Mouse (Mus musculus) c-Kit-negative CD71-positive TER-119-positive erythroid progenitor cells, embryonic 14.5 days (primary cell): Measurements from ENCODE around the gene Cfl2.
"Not testable (repeated sequence)": the region's sequence is repeated elsewhere in the genome, so short reads cannot be mapped to it uniquely, and the experiment has no call there.

Experiments
- DNase-seq: peaks from one replicate; pipeline ENCODE4 v3.0.0-alpha.2; 2013; ENCODE audit warnings: low read depth, low spot score

The Cfl2 gene

DNA sequence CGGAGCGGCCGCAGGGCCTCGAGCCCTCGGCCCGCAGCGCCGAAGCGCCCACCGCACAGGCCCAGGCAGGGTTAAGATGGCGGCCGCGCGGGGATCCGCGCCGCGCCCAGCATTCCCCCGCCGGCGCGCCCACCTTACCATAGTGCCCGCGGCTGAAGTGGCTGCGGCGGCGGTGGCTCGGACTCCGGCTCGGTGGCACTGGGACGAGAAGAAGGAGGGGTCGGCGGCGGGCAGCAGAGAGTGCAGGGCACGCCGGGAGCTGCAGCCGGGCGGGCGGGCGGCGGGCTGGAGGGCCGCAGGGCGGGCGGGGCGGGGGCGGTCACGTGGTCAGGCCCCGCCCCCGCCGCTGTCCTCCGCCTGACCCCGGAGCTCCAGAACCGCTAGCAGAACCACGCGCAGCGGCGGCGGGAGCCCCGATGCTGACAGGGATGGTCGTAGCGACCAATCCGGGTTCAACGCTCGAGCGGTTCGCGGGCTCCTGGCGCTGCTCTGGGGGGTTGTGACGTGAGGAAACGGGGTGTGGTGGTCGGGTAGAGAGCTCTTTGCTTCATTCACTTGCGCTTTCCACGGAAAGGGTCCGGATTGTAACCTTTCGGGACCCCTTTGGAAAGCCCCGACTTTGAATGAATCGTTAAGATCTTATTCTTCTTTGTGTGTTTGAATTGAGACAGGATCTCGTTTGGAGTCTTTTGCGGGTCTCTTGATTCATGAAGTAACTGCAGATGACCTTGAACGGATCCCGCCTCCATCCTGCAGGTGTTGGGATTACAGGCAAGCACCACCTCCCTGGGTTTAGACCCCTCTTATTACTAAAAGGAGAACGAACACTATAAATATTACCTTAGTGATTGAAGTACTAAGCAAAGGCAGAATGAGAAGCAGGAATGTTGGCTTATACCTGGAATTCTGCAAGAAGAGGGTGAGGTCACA, at the start of gene Cfl2:
TSS of gene Cfl2 (minus strand) at position 272 of the 930 bp plus-strand sequence.
- DNase-seq, result peak; percentile 50

DNA sequence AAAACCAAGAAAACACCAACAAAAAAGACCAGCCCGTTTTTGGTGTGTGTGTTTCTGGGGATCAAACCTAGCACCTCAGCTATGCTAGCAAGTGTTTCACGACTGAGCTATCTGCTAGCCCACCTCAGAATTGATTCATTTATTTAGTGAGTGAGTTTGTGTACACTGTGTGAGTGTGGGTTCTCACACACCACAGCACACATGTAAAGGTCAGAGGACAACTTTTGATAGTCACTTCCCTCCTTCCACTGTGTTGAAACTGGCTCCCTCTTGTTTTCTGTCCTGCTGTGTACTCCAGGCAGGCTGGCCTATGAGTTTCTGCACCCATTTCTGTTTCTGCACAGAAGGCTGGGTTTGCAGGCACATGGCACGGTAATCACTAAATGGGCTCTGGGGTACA, 47.7 kb upstream of the Cfl2 start:
- no peak for DNase-seq

GRCm38 (mm10) chr12:54892559-54892958, 29.9 kb upstream of the Cfl2 start:
- DNase-seq, result not testable (repeated sequence)

DNA sequence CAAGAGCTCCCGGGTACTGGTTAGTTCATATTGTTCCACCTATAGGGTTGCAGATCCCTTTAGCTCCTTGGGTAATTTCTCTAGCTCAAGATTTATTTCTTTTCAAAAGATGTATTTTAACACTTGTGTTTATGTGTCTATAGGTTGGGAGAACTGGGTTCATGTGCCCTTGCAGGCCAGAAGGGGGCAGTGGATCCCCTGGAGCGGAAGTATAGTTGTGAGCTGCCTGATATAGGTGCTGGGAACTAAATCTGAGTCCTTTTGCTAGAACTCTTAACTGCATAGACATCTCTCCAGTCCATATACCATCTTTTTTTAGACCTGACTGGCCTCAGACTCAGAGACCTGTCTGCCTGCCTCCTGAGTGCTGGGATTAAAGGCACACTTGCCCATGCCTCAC, 27.7 kb upstream of the Cfl2 start:
- no peak for DNase-seq

- DNase-seq, result no peak
These were observed 25.0 kb upstream of the Cfl2 start for GRCm38 (mm10) chr12:54887580-54888127.

DNA sequence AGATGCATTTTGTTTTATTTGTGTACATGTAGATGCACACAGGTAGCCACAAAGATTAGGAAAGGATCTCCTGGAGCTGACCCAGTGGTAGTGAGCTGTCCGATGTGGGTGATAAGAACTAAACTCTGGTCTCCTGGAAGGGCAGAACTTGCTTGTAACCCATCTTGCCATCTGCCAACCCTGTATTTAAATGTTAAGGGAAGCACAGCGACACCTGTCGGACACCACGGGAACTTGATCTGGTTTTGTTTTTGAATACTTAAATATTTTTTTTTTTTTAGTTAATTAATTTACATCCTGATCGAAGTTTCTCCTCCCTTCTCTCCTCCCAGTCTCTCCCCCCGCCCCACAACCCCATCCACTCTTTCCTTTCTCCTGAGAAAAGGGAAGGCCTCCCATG, 17.0 kb upstream of the Cfl2 start:
- DNase-seq, result peak; percentile 30

DNA sequence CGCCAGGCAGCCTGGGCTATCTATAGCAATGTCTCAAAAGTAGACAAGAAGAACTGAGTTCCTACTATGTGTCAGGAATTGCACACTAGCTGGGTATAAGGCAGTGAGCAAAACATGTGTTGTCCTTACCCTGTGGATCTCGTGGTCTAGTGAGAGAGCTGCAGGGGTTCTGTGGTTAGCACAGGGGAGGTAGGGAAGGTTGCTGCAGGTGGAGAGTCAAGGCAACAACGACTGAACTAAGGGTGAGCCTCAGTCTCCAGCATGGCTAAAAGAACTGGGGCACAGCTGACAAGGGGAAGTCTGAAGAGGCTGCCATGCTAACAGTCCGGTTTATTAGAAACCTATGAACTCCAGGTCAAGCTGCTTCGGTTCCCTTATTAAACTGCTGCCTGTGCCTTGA, 16.5 kb upstream of the Cfl2 start:
- no peak for DNase-seq

DNA sequence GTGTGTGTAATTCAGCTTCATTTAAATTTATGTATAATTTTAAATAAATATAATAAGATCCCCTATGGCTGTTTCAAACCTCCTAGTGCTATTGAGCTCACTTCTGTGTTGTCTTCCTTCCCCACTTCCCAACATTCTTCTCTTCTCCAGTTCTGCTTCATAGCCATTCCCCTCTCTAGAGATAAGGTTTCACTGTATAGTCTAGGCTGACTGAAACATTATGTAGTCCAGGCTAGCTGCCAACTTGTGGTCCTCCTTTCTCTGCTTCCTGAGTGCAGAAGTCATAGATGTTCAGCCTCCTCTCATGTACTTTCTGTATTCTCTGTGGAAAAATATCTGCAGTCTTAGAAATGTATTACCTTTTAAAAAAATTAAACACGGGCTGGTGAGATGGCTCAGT, 15.2 kb upstream of the Cfl2 start:
- DNase-seq, result no peak

DNA sequence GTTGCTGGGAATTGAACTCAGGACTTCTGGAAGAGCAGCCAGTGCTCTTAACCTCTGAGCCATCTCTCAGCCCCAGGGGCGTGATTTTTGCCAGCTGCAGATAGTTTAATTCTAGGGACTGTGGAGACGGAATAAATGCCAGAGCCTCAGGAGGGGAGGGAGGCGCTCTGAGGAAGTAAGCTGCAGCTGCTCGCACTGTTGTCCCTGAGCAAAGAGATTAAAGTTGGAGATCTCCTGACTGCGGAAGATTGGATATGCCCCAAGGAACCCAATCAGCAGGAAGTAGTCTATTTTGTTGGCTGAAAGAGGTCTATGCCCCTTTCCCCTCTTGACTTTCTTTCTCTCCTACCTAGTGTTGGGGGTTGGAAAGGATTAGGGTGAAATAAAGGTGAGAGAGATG, 14.2 kb upstream of the Cfl2 start:
- DNase-seq, result no peak

GRCm38 (mm10) chr12:54874711-54875110, 12.0 kb upstream of the Cfl2 start:
- no peak for DNase-seq

DNA sequence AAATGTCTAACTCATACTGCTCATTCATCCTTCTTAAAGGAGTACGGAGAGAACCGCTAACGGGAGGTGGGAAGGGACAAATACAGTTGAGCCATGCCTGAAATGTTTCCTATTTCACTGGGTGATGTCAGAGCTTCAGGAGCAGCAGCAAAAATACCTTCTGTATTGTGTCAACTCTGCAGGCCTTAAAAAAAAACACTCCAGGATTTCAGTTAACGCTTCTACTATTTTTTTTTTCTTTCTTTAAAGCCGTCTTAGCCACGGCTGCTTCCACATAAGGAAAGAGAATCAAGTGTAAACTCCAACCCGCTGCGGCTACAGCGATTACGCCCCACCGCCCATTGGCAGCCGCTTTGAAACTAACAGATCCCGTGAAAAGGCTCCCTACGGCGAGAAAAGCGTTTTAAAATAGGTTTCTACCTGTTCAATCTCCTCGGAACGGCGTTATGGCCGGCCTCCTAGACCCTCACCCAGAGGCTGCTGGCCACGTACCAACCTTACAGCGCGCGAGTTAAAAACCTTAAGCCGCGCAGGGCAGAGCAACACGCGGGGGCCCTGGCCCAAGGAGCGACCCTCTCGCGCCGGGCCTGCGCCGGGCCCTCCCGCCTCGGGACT, 579 bp downstream of the Cfl2 start:
- peak; percentile 34 for DNase-seq

DNA sequence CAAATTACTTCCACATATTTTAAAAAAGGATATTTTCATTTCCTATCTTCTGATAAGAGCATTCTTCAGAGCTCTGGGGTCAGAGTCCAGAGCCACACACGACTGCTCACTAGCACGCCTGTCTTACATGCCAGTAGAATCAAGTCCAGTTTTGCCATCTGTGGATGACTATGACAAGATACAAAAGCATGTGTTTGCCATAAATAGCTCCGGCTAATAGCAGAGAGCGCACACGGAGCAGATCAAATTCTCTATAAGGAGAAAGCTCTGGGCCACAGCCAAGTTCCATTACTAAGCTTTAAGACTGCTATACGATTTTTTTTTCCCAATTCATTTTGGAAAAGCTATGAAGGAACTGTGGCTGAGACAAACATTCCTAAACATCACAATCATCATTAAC, 3.1 kb downstream of the Cfl2 start:
- DNase-seq, result no peak

- no peak for DNase-seq
These were observed 12.1 kb downstream of the Cfl2 start for GRCm38 (mm10) chr12:54850551-54850950.

- DNase-seq, result no peak
These were observed 18.3 kb downstream of the Cfl2 start for GRCm38 (mm10) chr12:54844415-54844814.

GRCm38 (mm10) chr12:54841576-54841975, 21.1 kb downstream of the Cfl2 start:
- no peak for DNase-seq

GRCm38 (mm10) chr12:54839815-54840214, 22.9 kb downstream of the Cfl2 start:
- DNase-seq, result no peak

GRCm38 (mm10) chr12:54838931-54839330, 23.7 kb downstream of the Cfl2 start:
- DNase-seq, result no peak

- no peak for DNase-seq
These were observed 26.8 kb downstream of the Cfl2 start for GRCm38 (mm10) chr12:54835608-54836570.

GRCm38 (mm10) chr12:54834925-54835447, 27.7 kb downstream of the Cfl2 start:
- DNase-seq, result no peak

- DNase-seq, result no peak
These were observed 28.7 kb downstream of the Cfl2 start for GRCm38 (mm10) chr12:54833856-54834399.

DNA sequence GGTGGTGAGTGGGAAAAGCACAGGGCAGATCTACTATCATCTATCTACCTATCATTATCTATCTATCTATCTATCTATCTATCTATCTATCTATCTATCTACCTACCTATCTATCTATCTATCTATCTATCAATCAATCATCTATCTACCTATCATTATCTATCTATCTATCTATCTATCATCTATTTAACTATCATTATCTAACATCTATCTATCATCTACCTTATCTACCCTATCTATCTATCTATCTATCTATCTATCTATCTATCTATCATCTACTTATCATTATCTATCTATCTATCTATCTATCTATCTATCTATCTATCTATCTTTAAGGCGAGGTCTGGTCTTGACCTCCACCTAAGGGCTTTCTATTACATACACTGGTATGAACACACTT, 30.8 kb downstream of the Cfl2 start:
- DNase-seq, result not testable (repeated sequence)
